Mouse (Mus musculus) G1E-ER4 (cell line): Measurements from ENCODE around the gene Rab40c. TPM values are rescaled to one million over a fixed set of nuclear protein-coding genes. Genes with fewer than 3 reads are reported as not detected.

Experiments
- GATA1 ChIP-seq: IDR thresholded peaks from one replicate; pipeline ENCODE4 v1.8.0; 2012; ENCODE audit warnings: low read length, inconsistent platforms
- polyA plus RNA-seq: library from polyadenylated mRNA; stranded (reverse); fragments of >175 nt; gene quantifications from 2 replicates; pipeline ENCODE4 v1.2.3, GENCODE M21; 2012

Gene Rab40c
- polyA plus RNA-seq, 1 experiment: 12.9 TPM

- no peak for TF ChIP-seq GATA1
Measured at GRCm38 (mm10) chr17:25951225-25951802, 31.8 kb upstream of the Rab40c start.

GRCm38 (mm10) chr17:25950706-25951105 lies 31.2 kb upstream of the Rab40c start:
- TF ChIP-seq GATA1: no peak

- TF ChIP-seq GATA1: no peak
Measured at GRCm38 (mm10) chr17:25949981-25950380, 30.5 kb upstream of the Rab40c start.

- no peak for TF ChIP-seq GATA1
Measured at GRCm38 (mm10) chr17:25948051-25948450, 28.5 kb upstream of the Rab40c start.

GRCm38 (mm10) chr17:25947576-25947975 lies 28.0 kb upstream of the Rab40c start:
- no peak for TF ChIP-seq GATA1

GRCm38 (mm10) chr17:25946891-25947290 lies 27.4 kb upstream of the Rab40c start:
- TF ChIP-seq GATA1: no peak

- TF ChIP-seq GATA1: no peak
Measured at GRCm38 (mm10) chr17:25946349-25946748, 26.8 kb upstream of the Rab40c start.

- TF ChIP-seq GATA1: no peak
Measured at GRCm38 (mm10) chr17:25945517-25946155, 26.1 kb upstream of the Rab40c start.

GRCm38 (mm10) chr17:25944366-25945163 lies 25.0 kb upstream of the Rab40c start, which contains the start of the genes Pigq and Nhlrc4:
TSS of gene Pigq (minus strand) at chr17:25944936.
TSS of gene Nhlrc4 (minus strand) at chr17:25944961.
- no peak for TF ChIP-seq GATA1

GRCm38 (mm10) chr17:25943769-25944168 lies 24.2 kb upstream of the Rab40c start:
- no peak for TF ChIP-seq GATA1

GRCm38 (mm10) chr17:25943221-25943620 lies 23.7 kb upstream of the Rab40c start:
- TF ChIP-seq GATA1: no peak

- TF ChIP-seq GATA1: peak; percentile 69
Measured at GRCm38 (mm10) chr17:25942597-25943151, 23.1 kb upstream of the Rab40c start.

- TF ChIP-seq GATA1: no peak
Measured at GRCm38 (mm10) chr17:25941511-25942241, 22.1 kb upstream of the Rab40c start.

GRCm38 (mm10) chr17:25934526-25934925 lies 15.0 kb upstream of the Rab40c start:
- TF ChIP-seq GATA1: no peak

- no peak for TF ChIP-seq GATA1
Measured at GRCm38 (mm10) chr17:25925348-25925747, 5.8 kb upstream of the Rab40c start.
